Mouse (Mus musculus): Measurements from ENCODE around the gene Ints14. TPM values are rescaled to one million over a fixed set of nuclear protein-coding genes. Genes with fewer than 3 reads are reported as not detected.
A peak's percentile ranks its signal among the peaks of the same experiment; 100 is the strongest.

Gene Ints14
- polyA plus RNA-seq, 1 experiment from 2014 or later: 61.6 TPM

GRCm38 (mm10) chr9:65011304-65011703 is 50.6 kb downstream of the Ints14 start:
- Histone ChIP-seq H3K27me3 (replicated peaks) (no peaks in the 10 kb centered on the region), H3K27ac (no peak overlapping the region; the same call in 1 of the 2 replicates), H3K9ac (no peak overlapping the region), H3K4me3 (no peak overlapping the region), H3K36me3 (peaks cover 25% of the 10 kb centered on the region), H3K4me1 (peaks cover 10% of the 10 kb centered on the region; the same call in 1 of the 2 replicates), H3K9me3 (no peaks in the 10 kb centered on the region), H3K4me2 (replicated peaks) (no peak overlapping the region)
- 70% methylated on average over 6 of the region's 6 CpGs for WGBS
- no peak for ATAC-seq (ENCODE audit: low FRiP score, low read depth)

DNA sequence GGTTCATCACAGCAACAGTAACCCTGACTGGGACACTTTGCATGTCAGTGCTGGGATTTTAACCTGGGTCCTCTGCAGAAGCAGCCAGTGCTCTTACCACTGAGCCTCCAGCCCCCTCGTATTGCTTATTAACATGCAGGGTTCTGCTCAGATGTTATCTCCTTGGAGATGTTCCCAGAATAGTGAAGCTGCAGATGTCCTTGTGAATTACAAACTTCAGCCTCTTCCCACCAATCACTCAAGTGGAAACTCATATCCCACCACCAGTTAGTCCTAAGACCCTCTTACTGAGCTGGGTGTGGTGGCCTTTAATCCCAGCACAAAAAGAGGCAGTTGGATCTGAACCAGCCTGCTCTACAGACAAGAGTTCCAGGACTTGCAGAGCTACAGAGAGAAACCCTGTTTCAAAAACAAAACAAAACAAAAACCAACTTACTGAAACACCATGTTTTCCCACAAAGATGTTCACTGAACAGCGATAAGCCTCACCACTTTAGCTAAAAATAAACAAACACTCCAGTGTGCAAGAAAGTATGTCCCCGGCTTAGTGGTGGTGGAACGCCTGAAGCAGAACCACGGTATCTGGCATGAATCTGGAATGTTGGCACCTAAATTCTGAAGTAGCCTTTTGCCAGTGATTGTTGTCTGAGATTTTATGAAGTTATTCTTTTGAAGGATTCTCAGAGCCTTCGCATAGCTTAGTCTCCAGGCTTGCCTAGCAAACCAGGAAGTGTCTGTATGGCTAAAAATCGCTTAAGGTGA is 54.9 kb downstream of the Ints14 start:
- H3K9me3 ChIP-seq: no peaks in the 10 kb centered on the region
- no peak overlapping the region for H3K27ac ChIP-seq
- no peaks in the 10 kb centered on the region for H3K36me3 ChIP-seq
- no peak for ATAC-seq (ENCODE audit: low FRiP score, low read depth)
- no peaks in the 10 kb centered on the region for H3K27me3 ChIP-seq (replicated peaks)
- H3K4me1 ChIP-seq: peaks cover 48% of the 10 kb centered on the region
- no peak overlapping the region for H3K4me2 ChIP-seq (replicated peaks)
- no peak overlapping the region for H3K9ac ChIP-seq
- 87% methylated on average over 7 of the region's 7 CpGs for WGBS
- H3K4me3 ChIP-seq: no peak overlapping the region

DNA sequence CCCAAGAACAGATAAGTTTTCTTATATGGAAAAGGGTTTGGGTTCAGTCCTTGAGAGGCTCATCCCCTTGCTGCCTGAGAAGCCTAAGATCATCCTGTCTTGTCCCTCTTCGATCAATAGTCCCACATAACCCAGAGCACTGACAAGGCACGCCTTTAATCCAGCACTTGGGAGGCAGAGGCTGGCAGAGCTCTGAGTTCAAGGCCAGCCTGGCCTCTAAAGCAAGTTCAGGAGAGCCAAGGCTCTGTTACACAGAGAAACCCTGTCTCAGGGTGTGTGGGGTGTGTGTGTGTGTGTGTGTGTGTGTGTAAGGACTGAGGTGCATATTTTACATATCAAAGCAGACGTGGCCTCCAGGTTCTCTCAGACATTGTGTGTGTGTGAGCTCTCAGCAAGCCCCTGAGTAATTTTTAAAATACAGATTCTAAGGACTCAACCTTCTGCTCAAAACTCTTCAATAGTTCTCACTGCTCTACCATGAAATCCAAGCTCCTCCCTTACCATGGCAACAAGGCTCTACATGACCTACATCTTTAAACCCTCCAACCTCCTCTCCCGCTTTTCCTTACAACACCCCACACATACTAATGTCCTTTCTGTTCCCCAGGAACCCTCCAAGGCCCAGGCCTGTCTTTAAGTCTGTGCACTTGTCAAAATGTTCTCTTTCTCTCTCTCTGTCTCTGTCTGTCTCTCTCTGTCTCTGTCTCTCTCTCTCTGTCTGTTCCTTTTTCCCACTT is 55.7 kb downstream of the Ints14 start:
- H3K9me3 ChIP-seq: no peaks in the 10 kb centered on the region
- ATAC-seq (ENCODE audit: low FRiP score, low read depth): no peak
- 66% methylated on average over 4 of the region's 4 CpGs for WGBS
- 0 out of 2 replicates have a peak overlapping the region, but pooled peaks have one; percentile 18 for H3K4me2 ChIP-seq (replicated peaks)
- H3K27ac ChIP-seq: no peak overlapping the region
- no peak overlapping the region for H3K4me3 ChIP-seq
- no peaks in the 10 kb centered on the region for H3K27me3 ChIP-seq (replicated peaks)
- H3K9ac ChIP-seq: no peak overlapping the region
- no peaks in the 10 kb centered on the region for H3K36me3 ChIP-seq
- H3K4me1 ChIP-seq: peaks cover 48% of the 10 kb centered on the region

DNA sequence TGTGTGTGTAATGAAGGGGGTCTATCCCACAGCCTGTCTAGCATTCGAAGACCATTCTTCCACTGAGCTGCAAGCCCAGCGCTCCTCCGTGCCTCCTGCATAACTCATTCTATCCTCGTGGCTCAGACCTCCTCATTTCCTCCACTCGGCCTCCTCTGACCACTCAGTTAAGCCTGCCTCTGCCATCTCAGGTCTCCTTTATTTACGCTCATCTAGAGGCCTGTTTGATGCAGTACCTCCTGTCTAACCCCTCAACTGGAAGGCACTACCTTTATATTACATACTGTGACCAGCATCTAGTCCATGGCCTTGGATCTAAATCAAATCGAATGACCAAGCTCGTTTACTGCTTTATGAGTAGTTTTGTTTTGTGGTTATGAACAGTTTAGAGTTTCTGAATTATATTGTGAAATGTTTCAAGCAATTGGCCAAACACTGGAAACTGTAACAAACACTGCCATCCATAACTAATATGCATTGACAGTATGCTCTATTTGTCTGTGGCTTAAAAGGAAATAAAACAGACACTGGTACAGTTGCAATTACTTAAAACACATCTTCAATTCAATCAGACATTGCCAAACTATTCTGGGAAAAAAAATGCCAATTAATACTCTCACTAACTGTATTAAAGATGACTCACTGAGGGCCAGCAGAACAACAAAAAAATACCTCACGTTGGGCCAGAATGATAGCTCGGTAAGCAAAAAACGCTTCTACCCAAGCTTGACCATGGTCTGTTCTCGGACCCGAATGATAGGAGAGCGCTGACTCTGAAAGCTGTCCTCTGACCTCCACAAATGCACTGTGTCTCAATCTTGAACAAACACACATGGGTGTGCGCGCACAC is 56.5 kb downstream of the Ints14 start:
- no peak for ATAC-seq (ENCODE audit: low FRiP score, low read depth)
- WGBS: 79% methylated on average over 16 of the region's 16 CpGs
- Histone ChIP-seq H3K9me3 (no peaks in the 10 kb centered on the region), H3K36me3 (no peaks in the 10 kb centered on the region), H3K4me2 (replicated peaks) (0 out of 2 replicates have a peak overlapping the region, but pooled peaks have one; percentile 18), H3K27ac (no peak overlapping the region), H3K4me3 (no peak overlapping the region), H3K9ac (no peak overlapping the region), H3K27me3 (replicated peaks) (no peaks in the 10 kb centered on the region), H3K4me1 (peaks cover 48% of the 10 kb centered on the region)

DNA sequence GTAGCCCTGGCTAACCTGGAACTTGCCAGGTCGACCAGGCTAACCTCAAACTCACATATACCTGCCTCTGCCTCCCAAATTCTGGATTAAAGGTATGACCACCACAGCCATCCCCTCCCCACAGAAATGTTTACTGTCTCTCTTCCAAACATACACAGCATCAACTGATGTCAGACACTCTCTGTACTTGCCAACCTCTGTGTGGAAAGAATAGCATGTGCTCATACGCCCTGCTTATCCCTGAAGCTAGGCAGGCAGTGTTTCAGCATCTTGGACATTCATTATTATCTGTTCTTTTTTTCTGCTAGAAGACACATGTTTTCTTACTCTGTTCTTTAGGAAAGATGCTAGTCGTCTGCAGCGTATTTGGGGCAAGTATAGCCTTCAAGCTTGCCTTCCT is 57.2 kb downstream of the Ints14 start:
- no peak overlapping the region for H3K9ac ChIP-seq
- no peak overlapping the region for H3K4me3 ChIP-seq
- H3K27me3 ChIP-seq (replicated peaks): no peaks in the 10 kb centered on the region
- peaks cover 48% of the 10 kb centered on the region for H3K4me1 ChIP-seq
- no peak for ATAC-seq (ENCODE audit: low FRiP score, low read depth)
- H3K4me2 ChIP-seq (replicated peaks): 0 out of 2 replicates have a peak overlapping the region, but pooled peaks have one; percentile 8
- no peak overlapping the region for H3K27ac ChIP-seq
- H3K36me3 ChIP-seq: no peaks in the 10 kb centered on the region
- WGBS: 89% methylated on average over 4 of the region's 4 CpGs
- no peaks in the 10 kb centered on the region for H3K9me3 ChIP-seq

GRCm38 (mm10) chr9:65018588-65019121 is 58.0 kb downstream of the Ints14 start:
- Histone ChIP-seq H3K9me3 (no peaks in the 10 kb centered on the region), H3K4me1 (peaks cover 48% of the 10 kb centered on the region), H3K36me3 (no peaks in the 10 kb centered on the region), H3K27me3 (replicated peaks) (no peaks in the 10 kb centered on the region), H3K4me3 (no peak overlapping the region), H3K9ac (no peak overlapping the region), H3K27ac (no peak overlapping the region), H3K4me2 (replicated peaks) (peak overlapping the region; percentile 83; the same call in 1 of the 2 replicates)
- 77% methylated on average over 3 of the region's 3 CpGs for WGBS
- ATAC-seq (ENCODE audit: low FRiP score, low read depth): no peak

DNA sequence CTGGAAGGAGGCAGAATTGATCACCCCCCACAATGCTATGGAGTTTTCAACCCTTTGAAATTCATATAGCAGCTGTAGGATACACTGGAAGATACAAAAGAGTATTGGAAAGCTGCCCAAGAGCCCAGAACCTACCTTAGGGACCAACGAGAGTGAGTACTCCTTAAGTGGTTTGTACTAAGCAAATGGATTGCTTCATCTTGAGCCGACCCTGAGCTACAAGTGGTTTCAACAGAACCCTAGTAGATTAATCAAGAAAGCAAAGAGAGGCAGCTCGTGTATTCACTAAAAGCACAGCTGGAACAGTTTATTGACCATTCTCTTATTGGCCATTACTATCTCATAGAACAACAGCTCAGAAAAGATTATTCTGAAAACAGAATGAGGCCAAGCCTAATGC is 58.4 kb downstream of the Ints14 start:
- peaks cover 48% of the 10 kb centered on the region for H3K4me1 ChIP-seq
- H3K36me3 ChIP-seq: no peaks in the 10 kb centered on the region
- ATAC-seq (ENCODE audit: low FRiP score, low read depth): no peak
- no peak overlapping the region for H3K9ac ChIP-seq
- no peak overlapping the region for H3K4me3 ChIP-seq
- WGBS: 60% methylated on average over 3 of the region's 3 CpGs
- H3K9me3 ChIP-seq: no peaks in the 10 kb centered on the region
- peak overlapping the region; percentile 83 for H3K4me2 ChIP-seq (replicated peaks)
- no peaks in the 10 kb centered on the region for H3K27me3 ChIP-seq (replicated peaks)
- H3K27ac ChIP-seq: no peak overlapping the region

DNA sequence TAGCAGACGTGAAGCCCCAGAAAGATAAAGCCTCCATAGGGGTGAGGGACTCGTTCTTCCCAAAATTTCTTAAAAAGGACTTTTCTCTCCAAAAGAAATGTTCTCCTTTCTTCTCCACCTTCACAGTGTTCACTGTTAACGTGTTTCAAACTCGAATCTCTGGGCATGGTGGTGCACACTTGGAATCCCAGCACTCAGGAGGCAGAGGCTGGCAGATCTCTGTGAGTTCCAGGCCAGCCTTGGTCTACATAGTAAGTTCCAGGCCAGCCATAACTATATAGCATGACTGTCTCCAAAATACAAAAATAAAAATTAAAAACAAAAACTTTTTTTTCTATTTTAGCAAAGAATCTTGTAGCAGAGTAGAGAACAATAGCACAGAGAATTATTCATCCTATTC is 59.4 kb downstream of the Ints14 start:
- H3K9ac ChIP-seq: peak overlapping the region; percentile 97; the same call in 1 of the 2 replicates
- no peaks in the 10 kb centered on the region for H3K27me3 ChIP-seq (replicated peaks)
- H3K4me2 ChIP-seq (replicated peaks): peak overlapping the region; percentile 83
- no peaks in the 10 kb centered on the region for H3K36me3 ChIP-seq
- no peaks in the 10 kb centered on the region for H3K9me3 ChIP-seq
- 76% methylated on average over 4 of the region's 4 CpGs for WGBS
- peaks cover 48% of the 10 kb centered on the region for H3K4me1 ChIP-seq
- no peak for ATAC-seq (ENCODE audit: low FRiP score, low read depth)
- peak overlapping the region; percentile 95; the same call in 1 of the 2 replicates for H3K4me3 ChIP-seq
- H3K27ac ChIP-seq: no peak overlapping the region

GRCm38 (mm10) chr9:65020991-65021886 is 60.5 kb downstream of the Ints14 start, which contains the start of gene Hacd3:
Hacd3 (minus strand) TSS chr9:65021693.
- Histone ChIP-seq H3K36me3 (no peaks in the 10 kb centered on the region), H3K27me3 (replicated peaks) (no peaks in the 10 kb centered on the region), H3K9ac (peak within 1 kb of the TSS; percentile 97), H3K4me3 (peak within 1 kb of the TSS; percentile 95), H3K4me1 (peaks cover 39% of the 10 kb centered on the region), H3K4me2 (replicated peaks) (peak within 1 kb of the TSS; percentile 83), H3K9me3 (no peaks in the 10 kb centered on the region), H3K27ac (peak within 1 kb of the TSS; percentile 51)
- WGBS: under 1% methylated on average over 81 of the region's 81 CpGs
- ATAC-seq (ENCODE audit: low FRiP score, low read depth): peak; percentile 93

DNA sequence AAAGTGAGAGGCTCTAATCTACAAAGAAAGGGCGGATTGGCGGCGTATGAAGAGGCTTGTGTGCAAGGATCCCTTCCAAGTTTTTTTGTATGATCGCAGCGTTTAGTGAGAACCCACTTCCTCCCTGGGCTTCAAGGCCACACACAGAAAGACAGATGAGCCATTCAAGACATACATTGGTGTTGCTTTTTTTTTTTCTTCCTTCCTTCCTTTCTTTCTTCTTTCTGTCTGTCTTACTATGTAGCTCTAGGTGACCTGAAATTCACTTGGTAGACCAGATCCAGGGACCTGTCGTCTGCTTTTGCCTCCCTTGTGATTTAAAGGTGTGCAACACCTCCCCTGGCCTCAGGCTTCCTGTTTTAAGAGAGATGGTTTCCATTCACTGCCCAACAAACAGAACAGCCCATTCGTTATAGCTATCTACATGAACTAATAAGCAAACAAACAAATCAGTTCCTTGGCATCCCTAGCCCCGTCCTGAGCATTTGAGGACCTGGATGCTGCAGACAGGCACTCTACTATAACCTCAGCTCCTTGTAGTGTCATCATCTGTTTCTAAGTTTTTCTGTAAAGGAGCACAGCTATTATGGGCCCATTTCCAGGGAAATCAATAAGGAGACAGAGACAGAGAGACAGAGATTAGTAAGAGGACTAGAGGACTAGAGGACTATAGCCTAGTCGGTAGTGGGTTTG is 61.3 kb downstream of the Ints14 start:
- H3K4me3 ChIP-seq: peak overlapping the region; percentile 95
- no peaks in the 10 kb centered on the region for H3K27me3 ChIP-seq (replicated peaks)
- peak overlapping the region; percentile 83 for H3K4me2 ChIP-seq (replicated peaks)
- no peak for ATAC-seq (ENCODE audit: low FRiP score, low read depth)
- no peaks in the 10 kb centered on the region for H3K9me3 ChIP-seq
- H3K4me1 ChIP-seq: peaks cover 31% of the 10 kb centered on the region
- 22% methylated on average over 9 of the region's 9 CpGs for WGBS
- H3K27ac ChIP-seq: no peak overlapping the region
- H3K36me3 ChIP-seq: no peaks in the 10 kb centered on the region
- peak overlapping the region; percentile 97; the same call in 1 of the 2 replicates for H3K9ac ChIP-seq
